Mouse (Mus musculus) T-helper 2 cell (primary cell): Measurements from ENCODE around the gene Hmces.
"Not testable (repeated sequence)": the region's sequence is repeated elsewhere in the genome, so short reads cannot be mapped to it uniquely, and the experiment has no call there.

Source experiments
- in situ Hi-C: fragments of 300-600 bp; cut with MboI, MseI; formaldehyde crosslinking; loops from one replicate; pipeline ENCODE4 v1.15.1; 2025; ENCODE audit warnings: high pct_unique_total_duplicates

Gene Hmces

DNA sequence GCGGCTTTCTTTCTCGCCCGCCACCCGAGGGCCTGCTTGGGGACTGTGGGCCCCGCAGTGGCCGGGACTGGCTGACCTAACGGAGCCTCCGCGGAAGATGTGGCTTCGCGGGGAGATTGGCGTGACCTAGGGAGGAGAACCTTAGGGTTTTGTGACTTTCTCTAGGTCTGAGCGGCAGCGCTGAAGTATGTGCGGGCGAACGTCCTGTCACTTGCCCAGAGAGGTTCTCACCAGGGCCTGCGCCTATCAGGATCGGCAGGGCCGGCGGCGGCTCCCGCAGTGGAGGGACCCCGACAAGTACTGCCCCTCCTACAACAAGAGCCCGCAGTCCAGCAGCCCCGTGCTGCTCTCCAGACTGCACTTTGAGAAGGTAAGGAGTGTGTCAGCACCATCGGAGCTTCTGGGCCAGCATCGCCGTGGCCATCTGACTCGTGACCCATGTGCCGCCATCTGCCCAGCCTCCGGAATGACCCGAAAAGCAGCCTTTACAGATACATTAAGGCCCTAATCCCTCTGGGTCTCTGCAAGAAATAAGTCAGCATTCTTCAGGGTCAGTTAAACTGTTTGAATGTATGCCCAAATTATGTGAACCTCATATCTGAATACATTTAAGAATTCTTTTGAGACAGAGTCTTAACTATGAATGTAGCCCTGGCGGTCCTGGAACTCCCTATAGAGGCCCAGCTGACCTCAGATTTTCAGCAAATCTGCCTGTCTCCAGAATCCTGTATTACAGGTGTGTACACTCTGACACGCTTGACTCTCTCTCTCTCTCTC, 779 bp downstream of the Hmces start:
- in situ Hi-C loops, result no loop called here

DNA sequence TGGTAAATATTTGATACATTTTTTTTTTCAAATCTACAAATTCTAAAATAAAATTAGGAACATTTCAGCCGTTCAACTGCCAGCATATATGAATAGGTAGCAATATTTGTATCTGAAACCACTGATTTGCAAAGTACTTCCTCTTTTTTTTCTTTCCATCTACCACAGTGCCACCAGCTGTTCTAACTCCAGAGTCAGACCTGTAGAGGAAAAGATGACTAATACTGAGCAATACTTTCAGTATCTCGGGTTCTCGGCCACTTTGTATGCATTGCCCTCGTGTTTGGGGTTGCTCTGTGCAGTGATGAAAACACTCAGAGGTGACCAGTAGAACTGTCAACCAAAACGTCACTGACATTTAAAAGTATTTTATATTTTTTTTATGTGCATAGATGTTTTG, 2.2 kb downstream of the Hmces start:
- in situ Hi-C loops, result no loop called here

DNA sequence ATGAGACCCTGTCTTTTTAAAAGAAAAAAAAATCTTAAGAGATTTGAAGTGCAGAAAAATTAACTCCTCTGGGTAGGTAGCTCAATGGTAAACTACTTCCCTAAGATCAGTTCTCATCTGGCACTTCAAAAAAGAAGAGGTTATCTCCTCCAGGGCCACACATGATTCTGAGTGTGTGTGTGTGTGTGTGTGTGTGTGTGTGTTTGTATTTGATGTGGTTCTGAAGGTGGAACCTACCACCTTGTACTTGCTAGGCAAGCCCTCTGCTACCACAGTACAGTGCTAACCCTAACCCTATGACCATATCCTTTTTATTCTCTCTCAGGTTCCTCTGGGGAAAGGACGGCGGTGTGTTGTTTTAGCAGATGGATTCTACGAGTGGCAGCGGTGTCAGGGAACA, 7.5 kb downstream of the Hmces start:
- in situ Hi-C loops, result no loop called here

DNA sequence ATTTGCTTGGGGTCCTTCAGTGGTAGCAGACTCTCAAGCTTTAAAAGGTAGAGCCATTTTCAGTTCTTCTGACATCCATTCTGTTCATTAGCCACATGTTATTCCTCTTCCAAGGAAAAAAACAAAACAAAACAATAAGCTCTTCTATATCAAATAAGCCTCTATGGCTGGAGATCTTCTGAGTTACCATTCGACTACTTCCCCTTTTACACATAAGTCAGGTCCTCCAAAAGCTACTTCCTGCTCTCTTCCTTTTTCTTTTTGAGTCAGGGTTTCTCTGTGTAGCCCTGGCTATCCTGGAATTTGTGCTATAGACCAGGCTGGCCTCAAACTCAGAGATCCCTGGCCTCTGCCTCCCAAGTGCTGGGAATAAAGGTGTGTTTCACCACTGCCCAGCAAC, 9.9 kb downstream of the Hmces start:
- in situ Hi-C loops, result no loop called here

DNA sequence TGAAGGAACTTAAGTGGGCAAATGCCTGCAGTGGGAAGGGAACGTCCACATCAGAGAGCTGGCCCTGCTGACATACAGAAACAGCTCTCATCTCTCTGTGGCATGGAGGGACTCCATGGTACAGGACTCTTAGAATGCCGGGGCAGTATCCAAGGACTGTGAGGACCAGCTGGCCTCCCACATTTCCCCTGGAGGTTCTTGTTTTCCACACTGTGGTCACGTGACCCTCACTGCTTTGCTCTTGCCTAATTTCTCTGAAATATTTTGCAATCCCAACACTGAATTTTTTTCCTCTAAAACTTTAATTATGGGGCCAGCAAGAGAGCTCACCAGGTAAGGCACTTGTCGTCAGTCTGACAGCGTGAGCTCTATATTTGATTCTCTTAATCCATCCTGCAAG, 21.3 kb downstream of the Hmces start:
- in situ Hi-C loops, result no loop called here

DNA sequence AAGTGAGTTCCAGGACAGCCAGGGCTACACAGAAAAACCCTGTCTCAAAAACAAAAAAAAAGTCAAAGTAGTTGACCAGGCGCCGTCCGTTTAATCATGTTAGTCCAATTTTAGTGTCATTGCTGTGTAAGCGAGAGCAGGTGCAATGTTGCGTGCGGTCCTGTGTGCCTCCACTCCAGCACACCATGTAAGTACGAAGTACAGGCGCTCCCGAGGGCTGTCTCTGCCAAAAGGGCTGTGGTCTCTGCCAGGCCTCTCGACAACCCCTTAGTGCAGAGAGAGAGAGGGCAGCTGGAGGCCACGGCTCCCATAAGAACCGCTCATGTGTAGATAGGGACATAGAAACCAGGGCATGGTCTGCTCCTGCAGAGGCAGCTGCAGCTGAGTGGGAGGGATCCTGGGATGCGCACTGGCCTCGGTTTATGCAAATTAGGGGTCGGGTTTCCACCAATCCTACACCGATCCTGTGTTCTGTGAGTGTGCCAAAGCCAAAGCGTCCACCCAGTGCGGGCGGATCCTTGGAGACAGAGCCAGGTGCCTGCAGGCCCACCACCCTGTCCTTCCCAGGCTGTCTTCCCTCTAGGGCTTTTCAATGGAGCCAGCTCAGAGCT, 23.5 kb downstream of the Hmces start:
- in situ Hi-C loops, result no loop called here

DNA sequence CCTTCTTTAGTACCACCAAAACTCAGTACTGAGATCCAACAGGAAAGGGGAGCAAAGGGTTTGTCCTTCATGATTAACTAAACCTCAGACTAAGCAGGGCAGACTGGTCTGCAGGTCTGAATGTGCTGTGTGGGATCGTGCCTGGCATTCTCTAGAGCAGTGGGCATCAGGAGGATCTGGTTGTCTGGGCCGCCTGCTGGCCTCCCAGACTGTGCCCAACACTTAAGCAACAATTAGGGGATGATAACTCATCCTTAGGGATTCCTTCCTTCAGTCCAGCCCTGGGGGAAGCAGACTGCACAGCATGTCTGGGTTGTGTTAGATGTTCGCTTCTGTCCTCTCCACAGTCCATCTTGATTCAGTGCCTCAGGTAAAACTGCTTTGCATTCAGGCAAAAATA, 25.2 kb downstream of the Hmces start:
- in situ Hi-C loops, result no loop called here

DNA sequence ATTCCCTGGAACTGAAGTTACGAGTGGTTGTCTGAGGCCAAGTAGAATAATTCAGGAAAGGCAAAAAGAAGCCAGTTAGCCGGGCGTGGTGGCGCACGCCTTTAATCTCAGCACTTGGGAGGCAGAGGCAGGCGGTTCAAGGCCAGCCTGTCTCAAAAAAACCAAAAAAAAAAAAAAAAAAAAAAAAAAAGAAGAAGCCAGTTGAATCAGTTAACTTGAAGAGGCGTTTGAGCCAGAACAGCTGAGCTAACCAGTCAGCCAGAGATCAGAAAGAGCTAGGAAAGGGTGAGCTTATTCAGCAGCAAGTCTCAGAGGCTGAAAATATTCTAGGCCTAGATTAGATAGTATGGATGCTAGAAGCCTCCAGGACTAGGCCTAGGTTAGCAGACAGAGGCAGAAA, 28.4 kb downstream of the Hmces start:
- in situ Hi-C loops, result no loop called here

DNA sequence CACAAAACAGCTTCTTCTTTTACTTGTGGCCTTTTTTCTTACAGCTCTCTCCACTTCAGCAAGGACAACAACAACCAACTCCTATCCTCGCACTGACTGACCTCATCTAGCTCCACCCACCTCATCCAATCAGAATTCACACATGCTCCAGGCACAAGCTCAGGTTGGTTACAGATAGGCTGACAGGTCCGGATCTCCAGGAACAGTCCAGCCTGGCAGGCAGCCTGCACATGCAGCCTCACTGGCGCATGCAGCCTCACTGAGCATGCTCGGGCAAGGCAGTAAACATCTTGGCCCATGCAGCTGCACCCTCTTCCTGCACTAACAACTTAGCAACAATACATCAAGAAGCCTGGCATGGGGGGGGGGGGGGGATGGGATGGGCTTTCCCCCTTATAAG, 48.7 kb downstream of the Hmces start:
- in situ Hi-C loops, result not testable (repeated sequence)

DNA sequence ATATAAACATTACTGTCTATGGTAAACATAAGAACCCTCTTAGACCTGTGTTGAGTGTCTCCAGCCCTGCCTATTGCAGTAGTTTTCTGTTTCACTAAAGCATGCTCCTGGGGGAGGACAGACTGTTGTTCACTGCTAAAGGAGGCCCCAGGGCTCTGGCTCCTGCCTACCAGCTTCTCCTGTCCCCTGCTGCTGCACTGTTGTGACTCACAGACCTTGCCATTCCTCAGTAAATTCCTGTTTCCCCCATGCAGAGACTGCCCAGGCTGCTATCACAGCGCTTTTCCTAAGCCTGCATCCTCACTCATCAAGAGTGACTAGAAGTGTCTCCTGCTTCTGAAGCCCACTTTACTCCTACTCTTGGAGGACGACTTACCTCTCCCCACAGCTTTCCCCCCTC, 56.3 kb downstream of the Hmces start:
- in situ Hi-C loops, result no loop called here

DNA sequence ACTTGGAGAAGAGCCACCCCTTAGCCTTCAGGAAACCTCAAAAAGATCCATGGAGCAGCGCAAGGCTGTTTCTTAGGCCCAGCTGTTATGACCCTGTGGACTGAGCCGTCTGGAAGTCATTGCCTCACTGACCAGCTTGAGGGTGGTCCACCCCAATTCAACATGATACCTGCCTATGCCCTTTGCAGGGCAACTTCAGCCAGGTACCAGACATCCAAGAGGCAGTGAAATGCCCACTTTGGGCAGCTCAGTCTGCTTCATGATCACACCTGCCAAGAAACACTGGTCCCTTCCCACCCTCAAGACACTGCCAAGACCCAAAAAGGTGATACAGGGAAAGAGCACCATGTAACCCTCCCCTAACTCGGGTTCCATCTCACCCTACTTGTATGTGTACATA, 66.0 kb downstream of the Hmces start:
- in situ Hi-C loops, result no loop called here

DNA sequence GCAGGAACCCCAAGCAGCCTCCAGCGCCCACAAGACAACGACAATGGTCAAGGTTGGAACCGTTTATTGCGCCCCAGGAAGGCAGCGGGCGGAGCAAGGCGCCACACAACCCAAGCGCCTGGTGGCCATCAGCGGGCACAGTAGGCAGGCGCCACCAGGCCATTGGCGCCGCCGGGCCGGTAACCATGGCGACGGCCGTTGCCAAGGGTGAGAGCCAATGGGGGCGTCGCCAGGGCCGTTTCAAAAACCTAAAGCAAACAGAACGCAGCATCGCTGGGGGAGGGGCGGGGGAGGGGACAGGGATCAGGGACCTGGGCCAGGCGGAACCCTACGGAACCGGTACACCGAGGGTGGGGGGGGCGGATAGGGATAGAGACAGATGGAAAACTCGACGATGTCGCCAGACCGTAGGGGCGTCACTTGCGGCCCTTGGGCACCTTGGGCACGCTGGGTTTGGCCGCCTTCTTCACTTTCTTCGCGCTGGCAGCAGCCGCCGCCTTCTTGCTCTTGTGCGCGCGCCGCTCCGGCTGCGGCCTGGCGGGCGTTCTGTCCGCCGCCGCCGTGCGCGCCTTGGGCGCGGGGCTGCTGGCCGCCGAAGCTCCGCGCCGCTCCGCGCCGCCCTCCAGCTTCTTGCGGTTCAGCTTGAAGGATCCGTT, 66.8 kb downstream of the Hmces start:
- in situ Hi-C loops, result no loop called here

DNA sequence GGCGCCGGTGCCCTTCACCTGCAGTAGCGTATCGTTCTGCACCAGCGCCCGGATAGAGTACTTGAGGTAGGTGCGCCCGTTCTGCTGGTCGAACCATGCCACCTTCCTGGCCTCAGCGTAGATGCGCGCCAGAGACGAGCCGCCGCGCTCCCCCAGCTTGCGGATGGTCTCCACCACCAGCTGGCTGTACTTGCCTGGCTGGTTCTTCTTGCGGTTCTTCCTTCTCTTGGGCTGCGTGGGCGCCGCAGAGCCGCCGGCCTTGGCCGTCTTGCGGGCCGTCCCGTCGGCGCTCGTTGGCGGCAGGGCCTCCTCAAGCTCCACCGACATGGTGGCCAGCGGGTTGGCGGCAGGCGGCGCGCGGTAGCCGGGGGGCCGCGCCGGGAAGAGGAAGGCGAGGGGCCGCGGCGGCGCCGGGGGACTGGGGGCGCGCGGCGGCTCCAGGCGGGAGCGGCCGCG, 67.3 kb downstream of the Hmces start:
- in situ Hi-C loops, result no loop called here

DNA sequence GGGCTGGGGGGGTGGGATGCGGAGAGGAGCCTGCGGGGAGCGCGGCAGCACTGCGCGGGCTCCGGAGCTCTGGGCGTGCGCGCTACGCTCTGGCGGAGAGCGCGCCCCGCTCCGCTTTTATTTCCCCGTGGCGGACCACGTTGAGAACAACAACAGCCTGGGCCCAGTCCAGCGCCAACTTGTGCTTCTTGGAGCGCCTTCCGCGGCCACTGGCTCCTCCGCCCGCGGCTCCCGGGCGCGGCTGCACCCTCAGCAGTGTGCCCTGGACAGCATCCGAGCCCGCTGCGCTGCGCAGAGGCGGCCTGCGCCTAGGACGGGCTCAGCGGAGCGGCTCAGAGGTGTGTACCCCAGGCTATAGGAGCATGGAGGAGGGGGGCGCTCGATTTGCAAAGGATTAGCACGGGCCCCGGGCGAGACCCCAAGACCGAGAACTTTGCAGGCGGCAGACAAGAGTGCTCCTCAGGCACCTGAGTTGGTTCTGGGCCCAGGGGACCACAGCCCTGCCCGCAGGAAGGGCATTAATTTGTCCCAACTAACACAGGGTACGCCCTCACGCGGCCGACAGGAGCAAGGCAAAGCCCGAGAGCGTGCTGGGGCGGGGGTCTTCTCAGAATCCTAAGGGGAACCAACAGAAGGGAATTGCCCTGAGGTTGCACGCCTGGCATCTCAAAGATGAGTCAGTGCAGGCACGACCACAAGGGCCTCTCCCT, 68.0 kb downstream of the Hmces start, which contains the start of gene H1fx:
Gene H1fx (minus strand): TSS at position 91 of the 710 bp plus-strand sequence.
- in situ Hi-C loops, result no loop called here

DNA sequence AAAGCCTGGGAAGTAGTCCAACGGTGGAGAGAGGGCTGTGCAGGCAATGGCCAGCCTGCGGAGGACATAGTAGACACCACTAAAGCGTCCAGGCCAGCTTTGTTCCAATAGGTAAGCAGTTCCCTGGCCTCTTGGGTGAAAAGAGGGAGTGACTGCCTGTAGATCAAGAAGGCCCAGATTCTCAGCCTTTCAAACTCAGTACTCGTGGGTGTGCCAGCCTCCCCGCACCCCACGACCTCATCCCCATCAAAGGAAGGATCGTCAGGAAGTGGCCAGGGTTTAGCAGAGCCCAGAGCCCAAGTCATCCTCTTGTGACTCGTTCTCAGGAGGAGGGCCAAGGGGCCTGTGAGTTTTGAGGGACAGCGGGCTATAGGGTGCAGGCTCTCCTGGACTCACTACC, 68.8 kb downstream of the Hmces start:
- in situ Hi-C loops, result no loop called here
